Mouse (Mus musculus) thymus, adult 18-20 months (tissue): Measurements from ENCODE around the gene Olfr1057.
"Not testable (repeated sequence)": the region's sequence is repeated elsewhere in the genome, so short reads cannot be mapped to it uniquely, and the experiment has no call there.

ENCODE experiments used
- DNase-seq, 2 experiments: peaks; one replicate each; pipeline ENCODE4 v3.0.0; 2022; ENCODE audit warnings: mixed read lengths in 2 of 2

Olfr1057 gene

DNA sequence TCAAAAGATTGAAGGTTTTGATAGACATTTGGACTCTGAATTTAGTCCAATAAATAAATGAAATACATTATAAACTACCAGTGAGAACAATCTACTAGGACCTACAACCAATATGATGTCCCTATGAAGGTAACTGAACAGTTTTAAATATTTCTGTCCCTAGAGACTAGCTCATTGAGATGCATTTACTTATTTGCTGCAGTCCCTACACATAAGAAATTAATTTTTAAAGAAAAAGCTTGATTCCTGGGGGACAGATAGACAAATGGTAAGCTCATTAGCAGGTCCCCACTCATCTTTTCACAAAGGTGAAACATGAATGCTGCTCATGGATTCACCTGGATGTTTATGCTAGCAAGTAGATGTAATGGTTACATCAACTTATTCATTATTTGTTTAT lies at the start of gene Olfr1057:
Olfr1057 (minus strand) TSS at position 101 of the 400 bp plus-strand sequence.
- DNase-seq: no peak

DNA sequence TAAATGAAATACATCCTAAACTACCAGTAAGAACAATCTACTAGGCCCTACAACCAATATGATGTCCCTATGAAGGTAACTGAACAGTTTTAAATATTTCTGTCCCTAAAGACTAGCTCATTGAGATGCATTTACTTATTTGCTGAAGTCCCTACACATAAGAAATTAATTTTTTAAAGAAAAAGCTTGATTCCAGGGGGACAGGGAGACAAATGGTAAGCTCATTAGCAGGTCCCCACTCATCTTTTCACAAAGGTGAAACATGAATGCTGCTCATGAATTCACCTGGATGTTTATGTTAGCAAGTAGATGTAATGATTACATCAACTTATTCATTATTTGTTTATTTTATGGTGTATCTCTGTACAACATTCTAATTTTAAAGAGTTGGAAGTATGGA lies 48.5 kb upstream of the Olfr1057 start, which contains the start of gene Olfr1062:
Olfr1062 (minus strand) TSS at position 101 of the 400 bp plus-strand sequence.
- not testable (repeated sequence) for DNase-seq

GRCm38 (mm10) chr2:86413950-86414349 lies 35.8 kb upstream of the Olfr1057 start, which contains the start of gene Olfr1061:
TSS of gene Olfr1061 (minus strand) at chr2:86414050.
- DNase-seq: no peak

- no peak for DNase-seq
These were observed 16.9 kb upstream of the Olfr1057 start for GRCm38 (mm10) chr2:86395114-86395513.

- DNase-seq: not testable (repeated sequence)
These were observed 10.3 kb upstream of the Olfr1057 start, which contains the start of gene Olfr1058 for GRCm38 (mm10) chr2:86388461-86388860. TSS of gene Olfr1058 (minus strand) at chr2:86388561.

GRCm38 (mm10) chr2:86366342-86366741 lies 11.9 kb downstream of the Olfr1057 start:
- not testable (repeated sequence) for DNase-seq

- no peak for DNase-seq
These were observed 15.8 kb downstream of the Olfr1057 start, which contains the start of gene Olfr1056 for GRCm38 (mm10) chr2:86362369-86362768. TSS of gene Olfr1056 (minus strand) at chr2:86362469.

- not testable (repeated sequence) for DNase-seq
These were observed 26.4 kb downstream of the Olfr1057 start for GRCm38 (mm10) chr2:86351751-86352150.

GRCm38 (mm10) chr2:86350184-86350583 lies 28.0 kb downstream of the Olfr1057 start, which contains the start of gene Olfr1055:
TSS of gene Olfr1055 (minus strand) at chr2:86350284.
- DNase-seq: no peak

GRCm38 (mm10) chr2:86335333-86335732 lies 42.9 kb downstream of the Olfr1057 start, which contains the start of gene Olfr1054:
TSS of gene Olfr1054 (minus strand) at chr2:86335433.
- DNase-seq: no peak
